Mouse (Mus musculus): ENCODE results near the gene Olfr1287.

Olfr1287 gene

GRCm38 (mm10) chr2:111448842-111449241 lies at the start of gene Olfr1287:
Gene Olfr1287, plus strand, starts transcription at chr2:111449142.
- no peak for DNase-seq

- DNase-seq = no peak
Measured at GRCm38 (mm10) chr2:111422931-111423330, 26.0 kb upstream of the Olfr1287 start, which contains the start of gene Olfr1286. Gene Olfr1286, minus strand, starts transcription at chr2:111423115.

GRCm38 (mm10) chr2:111473801-111474200 lies 24.9 kb downstream of the Olfr1287 start, which contains the start of gene Olfr1288:
Gene Olfr1288, plus strand, starts transcription at chr2:111474101.
- DNase-seq = no peak

- DNase-seq = no peak
Measured at GRCm38 (mm10) chr2:111480519-111480918, 31.6 kb downstream of the Olfr1287 start, which contains the start of gene Olfr1289. Gene Olfr1289, plus strand, starts transcription at chr2:111480819.

- no peak for DNase-seq
Measured at GRCm38 (mm10) chr2:111493729-111494128, 44.8 kb downstream of the Olfr1287 start, which contains the start of gene Olfr1290. Gene Olfr1290, minus strand, starts transcription at chr2:111493829.

- no peak for DNase-seq
Measured at GRCm38 (mm10) chr2:111496880-111497279, 47.9 kb downstream of the Olfr1287 start, which contains the start of gene Olfr1291-ps1. Gene Olfr1291-ps1, plus strand, starts transcription at chr2:111497180.

Data from layer of hippocampus, adult 9-11 months (tissue).